ENCODE assay signal across 10 mouse cellular contexts in the genomic region with DNA sequence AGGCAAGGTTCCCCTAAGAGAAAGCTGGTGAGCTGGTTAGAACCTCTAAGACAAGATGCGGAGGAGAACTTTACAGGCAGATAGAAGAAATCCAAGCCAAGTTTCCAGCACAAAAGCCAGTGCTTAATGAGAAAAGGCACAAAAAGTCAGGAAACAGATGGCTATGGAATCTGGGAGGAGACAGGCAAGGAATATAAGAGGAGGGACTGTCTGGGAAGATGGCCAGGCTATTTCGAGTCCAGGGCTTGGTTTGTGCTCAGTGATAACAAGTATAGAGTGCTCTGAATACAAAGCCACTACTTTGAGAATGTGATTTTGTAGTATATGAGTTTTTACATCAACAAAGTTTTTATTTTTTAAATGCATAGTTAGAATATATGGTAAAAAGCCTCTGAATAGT. TPM values are rescaled to one million over a fixed set of nuclear protein-coding genes. Genes with fewer than 3 reads are reported as not detected.
DNase-seq lines count a peak whose midpoint lies in the region; ATAC-seq and TF ChIP-seq lines count a peak whose summit lies in the region.
"Had no signal": no experiment of that assay in that cellular context is flagged by ENCODE, and none has a peak within 500 bp of the region (broad histone marks: within the 10 kb centered on the region; RNA-seq: fewer than 3 reads in every experiment).

No protein-coding gene starts in this region.

- peak overlapping the region; percentile 38; the same call in 1 of the 2 replicates for H3K27ac ChIP-seq in lung, embryonic 14.5 days (ENCODE audit: low read depth)
- H3K27ac ChIP-seq in midbrain, embryonic 10.5 days (replicated peaks) = no peak overlapping the region

- H3K27me3 ChIP-seq in lung, embryonic 14.5 days (ENCODE audit: insufficient read depth, low read length) = no peaks in the 10 kb centered on the region
- no peaks in the 10 kb centered on the region for H3K27me3 ChIP-seq in midbrain, embryonic 10.5 days (ENCODE audit: low read depth, poor library complexity, severe bottlenecking)

- intact Hi-C loops in heart, postnatal 36 days (cut with DNase I) = loop anchor here (5.0 kb wide), 1 partner anchor 45 kb away; a partner anchor contains a TSS

- H3K4me2 ChIP-seq in lung, embryonic 14.5 days = no peak overlapping the region

- DNase-seq in frontal cortex, postnatal 14 days (ENCODE audit: low spot score in 2 of 2) = no peak
- peak; percentile 80 for DNase-seq in lung, embryonic 14.5 days
- no peak for DNase-seq in lung, adult 2 months
- peak; percentile 36 to 43 for DNase-seq in heart, postnatal 36 days
- peak; percentile 74 for DNase-seq in telencephalon, adult 2 months (ENCODE audit: low read depth, low spot score)
- no peak for DNase-seq in midbrain, embryonic 10.5 days (ENCODE audit: low spot score)
- DNase-seq in spleen, postnatal 36 days (ENCODE audit: low spot score in 2 of 2) = no peak
- DNase-seq: cerebellum, postnatal 14 days; liver, postnatal 0 days had no signal

- H3K36me3 ChIP-seq in lung, embryonic 14.5 days (ENCODE audit: insufficient read depth) = no peaks in the 10 kb centered on the region
- H3K36me3 ChIP-seq in midbrain, embryonic 10.5 days = no peaks in the 10 kb centered on the region

- no peak overlapping the region for H3K9ac ChIP-seq in lung, embryonic 14.5 days
- H3K9ac ChIP-seq: liver, postnatal 0 days had no signal

- H3K4me1 ChIP-seq in lung, embryonic 14.5 days (ENCODE audit: insufficient read depth) = no peaks in the 10 kb centered on the region; the same call in 1 of the 2 replicates
- H3K4me1 ChIP-seq in lung, adult 2 months (ENCODE audit: control insufficient read depth, insufficient read depth, low read length) = no peaks in the 10 kb centered on the region
- no peaks in the 10 kb centered on the region for H3K4me1 ChIP-seq in midbrain, embryonic 10.5 days

- TF ChIP-seq CTCF in lung, embryonic 14.5 days (IDR thresholded peaks at IDR 0.05; ENCODE audit: low read depth) = no peak
- no peak for TF ChIP-seq CTCF in lung, adult 2 months (IDR thresholded peaks at IDR 0.05; ENCODE audit: insufficient read depth, low read length)

- no peak overlapping the region for H3K4me3 ChIP-seq in lung, embryonic 14.5 days (ENCODE audit: low read depth, low read length)
- H3K4me3 ChIP-seq in lung, adult 2 months (replicated peaks; ENCODE audit: extremely low read depth, low read depth, low read length) = no peak overlapping the region
- H3K4me3 ChIP-seq in midbrain, embryonic 10.5 days = no peak overlapping the region

- H3K9me3 ChIP-seq in lung, embryonic 14.5 days (ENCODE audit: low read depth, low read length) = no peaks in the 10 kb centered on the region
- no peaks in the 10 kb centered on the region for H3K9me3 ChIP-seq in midbrain, embryonic 10.5 days (replicated peaks)

- 62% methylated on average over 2 of the region's 2 CpGs for WGBS in lung, embryonic 14.5 days
- WGBS in lung, adult 2 months = 48% methylated on average over 2 of the region's 2 CpGs
- WGBS in midbrain, embryonic 10.5 days = 93% methylated on average over 2 of the region's 2 CpGs

- ATAC-seq in frontal cortex, adult (ENCODE audit: low TSS enrichment) = peak; percentile 93
- peak; percentile 69; the same call in 1 of the 2 replicates for ATAC-seq in lung, embryonic 14.5 days (ENCODE audit: insufficient read depth)
- ATAC-seq: liver, postnatal 0 days had no signal

- TF ChIP-seq POLR2A in lung, adult 2 months (IDR thresholded peaks at IDR 0.05; ENCODE audit: borderline replicate concordance, extremely low read depth, low read depth, low read length) = no peak

RNA-seq across cellular contexts. Expression of a gene that starts 45.1 kb away (rescaled TPM):
- polyA plus RNA-seq in lung, embryonic 14.5 days (2014; fragmentation: Nextera tagmentation; extraction: Ambion mirVana) = 16.0 and 16.9 TPM in 2 replicates
- 25.0 and 26.6 TPM in 2 replicates for polyA plus RNA-seq in lung, adult 2 months (2012; rRNA removed)
- 1 to 10 TPM; 7.5 to 9.3 TPM for total RNA-seq in heart, postnatal 36 days (2021)
- 1.2 and 1.5 TPM in 2 replicates for polyA plus RNA-seq in midbrain, embryonic 10.5 days (2016; fragmentation: Nextera tagmentation; extraction: Ambion mirVana)

Comparison
In these comparisons a context has a peak if more than half of its experiments do, and no peak if none do; other contexts are left out.
1. DNase-seq: peak in lung, embryonic 14.5 days (single experiment), heart, postnatal 36 days (2 of 2) and telencephalon, adult 2 months (single experiment); none in frontal cortex, postnatal 14 days (0 of 2), lung, adult 2 months (single experiment), midbrain, embryonic 10.5 days (single experiment) and spleen, postnatal 36 days (0 of 2).